33 mouse cellular contexts compared by ENCODE assay signal in the genomic region with DNA sequence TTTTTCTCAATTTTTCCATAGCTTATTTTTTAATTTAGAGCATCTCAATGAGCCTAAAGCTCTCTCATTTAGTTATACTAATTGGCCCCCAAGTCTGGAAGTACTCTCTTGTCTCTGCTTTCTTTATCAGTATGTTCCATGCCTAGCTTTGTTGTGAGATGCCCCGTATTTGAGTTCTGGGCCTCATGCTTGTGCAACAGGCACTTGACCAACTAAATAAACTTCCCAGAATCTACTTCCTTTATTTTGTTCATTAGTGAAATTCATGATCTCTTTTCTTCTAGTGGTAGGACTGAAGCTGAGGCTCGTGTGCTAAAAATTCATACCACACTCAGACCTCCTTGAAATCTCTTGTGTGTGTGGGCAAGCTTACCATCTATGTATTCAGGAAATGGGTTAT.
"Had no signal": no experiment of that assay in that cellular context is flagged by ENCODE, and none has a peak within 500 bp of the region (broad histone marks: within the 10 kb centered on the region; RNA-seq: fewer than 3 reads in every experiment).

No protein-coding gene starts in this region.

- ATAC-seq: hindbrain, embryonic 16.5 days; hindbrain, postnatal 0 days; inflammation-experienced regulatory T-cells, adult 6 months; intestine, embryonic 15.5 days; intestine, embryonic 16.5 days; intestine, postnatal 0 days had no signal

- H3K4me3 ChIP-seq: heart, embryonic 10.5 days; heart, embryonic 12.5 days; heart, embryonic 13.5 days; heart, embryonic 15.5 days; hindbrain, embryonic 10.5 days; hindbrain, embryonic 12.5 days; hindbrain, embryonic 13.5 days; hindbrain, embryonic 15.5 days; intestine, embryonic 15.5 days; kidney, embryonic 15.5 days; layer of hippocampus, adult 2 months had no signal

- H3K4me1 ChIP-seq: heart, embryonic 10.5 days; heart, embryonic 12.5 days; heart, embryonic 13.5 days; heart, embryonic 15.5 days; hindbrain, embryonic 10.5 days; hindbrain, embryonic 12.5 days; hindbrain, embryonic 13.5 days; hindbrain, embryonic 15.5 days; intestine, embryonic 15.5 days; kidney, embryonic 15.5 days had no signal

- H3K27me3 ChIP-seq: heart, embryonic 12.5 days; heart, embryonic 13.5 days; heart, embryonic 15.5 days; hindbrain, embryonic 12.5 days; hindbrain, embryonic 13.5 days; hindbrain, embryonic 15.5 days; intestine, embryonic 15.5 days; kidney, embryonic 15.5 days had no signal

- H3K27ac ChIP-seq: heart, embryonic 10.5 days; heart, embryonic 13.5 days; heart, embryonic 15.5 days; hindbrain, embryonic 10.5 days; hindbrain, embryonic 12.5 days; hindbrain, embryonic 13.5 days; hindbrain, embryonic 14.5 days; hindbrain, embryonic 15.5 days; hindbrain, postnatal 0 days; intestine, embryonic 15.5 days; kidney, embryonic 15.5 days; kidney, postnatal 0 days; layer of hippocampus, adult 2 months had no signal

- DNase-seq: heart, postnatal 10 days; heart, postnatal 14 days; heart, postnatal 36 days; heart, postnatal 4 days; kidney, adult 11 months; kidney, adult 18-20 months; kidney, adult 8-10 months; kidney, adult 9 months; kidney, postnatal 10 days; kidney, postnatal 14 days; kidney, postnatal 25 days; kidney, postnatal 36 days; kidney, postnatal 4 days; layer of hippocampus, adult 9-11 months; layer of hippocampus, postnatal 36 days had no signal

- H3K36me3 ChIP-seq: heart, embryonic 10.5 days; heart, embryonic 12.5 days; heart, embryonic 13.5 days; heart, embryonic 15.5 days; hindbrain, embryonic 10.5 days; hindbrain, embryonic 12.5 days; hindbrain, embryonic 13.5 days; hindbrain, embryonic 15.5 days; intestine, embryonic 15.5 days; kidney, embryonic 15.5 days had no signal
